Mouse (Mus musculus) midbrain, postnatal 0 days (tissue): ENCODE results near the gene Grip1. TPM values are rescaled to one million over a fixed set of nuclear protein-coding genes. Genes with fewer than 3 reads are reported as not detected.

Experiments
- ATAC-seq: fragments of 200-750 bp; cut with Nextera tagmentation; 2 replicates; pipeline ENCODE4 v1.8.0; 2017; ENCODE audit warnings: moderate number of reproducible peaks, mild to moderate bottlenecking, moderate TSS enrichment, moderate library complexity; ENCODE audit not compliant: low FRiP score
- DNase-seq: peaks from one replicate; pipeline ENCODE4 v3.0.0-alpha.2; 2015; ENCODE audit warnings: low spot score
- H3K27ac ChIP-seq: fragments of 300-500 bp; sonication (generic); 2 replicates; pipeline ENCODE4 v1.5.1; 2014; ENCODE audit warnings: low read depth, mild to moderate bottlenecking, low read length, mixed read lengths
- H3K27me3 ChIP-seq: fragments of 300-500 bp; sonication (generic); 2 replicates; pipeline ENCODE4 v1.6.1; 2014; ENCODE audit warnings: low read length, control low read depth, mixed read lengths; ENCODE audit not compliant: insufficient read depth
- H3K36me3 ChIP-seq: fragments of 300-500 bp; sonication (generic); 2 replicates; pipeline ENCODE4 v1.6.1; 2014; ENCODE audit warnings: low read length, control low read depth, mixed read lengths; ENCODE audit not compliant: insufficient read depth
- H3K4me1 ChIP-seq: fragments of 300-500 bp; sonication (generic); 2 replicates; pipeline ENCODE4 v1.6.1; 2014; ENCODE audit warnings: mild to moderate bottlenecking, control low read depth, antibody characterized with exemption, low read length, mixed read lengths; ENCODE audit not compliant: insufficient read depth
- H3K4me2 ChIP-seq: fragments of 300-500 bp; sonication (generic); 2 replicates; pipeline ENCODE4 v1.6.1; 2014; ENCODE audit warnings: low read depth, mild to moderate bottlenecking, low read length, mixed read lengths; ENCODE audit not compliant: poor library complexity, severe bottlenecking
- H3K4me3 ChIP-seq: fragments of 300-500 bp; sonication (generic); 2 replicates; pipeline ENCODE4 v1.5.1; 2014; ENCODE audit warnings: low read depth, mild to moderate bottlenecking, low read length, moderate library complexity
- H3K9ac ChIP-seq: fragments of 300-500 bp; sonication (generic); replicated peaks from 2 replicates; pipeline ENCODE4 v1.6.1; 2014; ENCODE audit warnings: mild to moderate bottlenecking, low read length, moderate library complexity, mixed read lengths; ENCODE audit not compliant: poor library complexity, severe bottlenecking
- H3K9me3 ChIP-seq: fragments of 300-500 bp; sonication (generic); 2 replicates; pipeline ENCODE4 v1.6.1; 2016; ENCODE audit warnings: low read length, control low read depth
- CTCF ChIP-seq: IDR thresholded peaks from 2 replicates; pipeline ENCODE4 v1.5.1; 2016; ENCODE audit warnings: antibody characterized with exemption, mild to moderate bottlenecking
- WGBS: fragments of 180-500 bp; shearing (Covaris S2); extraction: QIAGEN DNeasy Blood & Tissue Kit; methylation state at CpG from one replicate; pipeline ENCODE4 v1.1.7; 2014; 5-methylcytosine and 5-hydroxymethylcytosine counted together
- polyA plus RNA-seq: library from polyadenylated mRNA; unstranded; fragments of >200 nt; fragmentation: Nextera tagmentation; extraction: Ambion mirVana; gene quantifications from 2 replicates; pipeline ENCODE4 v1.2.1, GENCODE M21; 2015
- total RNA-seq: library from RNA; depleted of rRNA; stranded (reverse); fragments of >200 nt; gene quantifications from 2 replicates; pipeline ENCODE4 v1.2.3, GENCODE M21; 2014

Grip1 gene
- total and polyA plus RNA-seq, 2 experiments from 2014 or later: 14.6 to 35.4 TPM

GRCm38 (mm10) chr10:119628656-119629055 is 175.0 kb downstream of the Grip1 start:
- Histone ChIP-seq H3K9ac (no peak overlapping the region), H3K9me3 (no peaks in the 10 kb centered on the region), H3K27me3 (no peaks in the 10 kb centered on the region), H3K4me3 (no peak overlapping the region), H3K4me2 (no peak overlapping the region), H3K36me3 (no peaks in the 10 kb centered on the region), H3K27ac (no peak overlapping the region), H3K4me1 (no peaks in the 10 kb centered on the region)
- 78% methylated on average over 4 of the region's 4 CpGs for WGBS
- no peak for TF ChIP-seq CTCF
- ATAC-seq (no peak), DNase-seq (no peak)

- no peaks in the 10 kb centered on the region for H3K4me1 ChIP-seq
- H3K4me3 ChIP-seq: no peak overlapping the region
- WGBS: 91% methylated on average over 5 of the region's 5 CpGs
- H3K4me2 ChIP-seq: no peak overlapping the region
- ATAC-seq (no peak), DNase-seq (no peak)
- H3K9me3 ChIP-seq: no peaks in the 10 kb centered on the region
- TF ChIP-seq CTCF: no peak
- H3K36me3 ChIP-seq: no peaks in the 10 kb centered on the region
- no peak overlapping the region for H3K27ac ChIP-seq
- no peaks in the 10 kb centered on the region for H3K27me3 ChIP-seq
- no peak overlapping the region for H3K9ac ChIP-seq
Observed at GRCm38 (mm10) chr10:119630401-119630800, 176.8 kb downstream of the Grip1 start.

- no peak overlapping the region for H3K27ac ChIP-seq
- H3K9ac ChIP-seq: no peak overlapping the region
- no peaks in the 10 kb centered on the region for H3K36me3 ChIP-seq
- 79% methylated on average over 9 of the region's 9 CpGs for WGBS
- H3K4me2 ChIP-seq: no peak overlapping the region
- H3K4me3 ChIP-seq: no peak overlapping the region
- H3K27me3 ChIP-seq: no peaks in the 10 kb centered on the region
- ATAC-seq: no peak
- H3K4me1 ChIP-seq: no peaks in the 10 kb centered on the region
- TF ChIP-seq CTCF: no peak
- H3K9me3 ChIP-seq: no peaks in the 10 kb centered on the region
- DNase-seq: no peak
Observed at GRCm38 (mm10) chr10:119631966-119632365, 178.3 kb downstream of the Grip1 start.

- Histone ChIP-seq H3K4me1 (no peaks in the 10 kb centered on the region), H3K9ac (no peak overlapping the region), H3K9me3 (no peaks in the 10 kb centered on the region), H3K27ac (no peak overlapping the region), H3K27me3 (no peaks in the 10 kb centered on the region), H3K36me3 (no peaks in the 10 kb centered on the region), H3K4me2 (no peak overlapping the region), H3K4me3 (no peak overlapping the region)
- no peak for TF ChIP-seq CTCF
- 86% methylated on average over 6 of the region's 6 CpGs for WGBS
- ATAC-seq (no peak), DNase-seq (no peak)
Observed at GRCm38 (mm10) chr10:119634544-119634943, 180.9 kb downstream of the Grip1 start.

GRCm38 (mm10) chr10:119640534-119640933 is 186.9 kb downstream of the Grip1 start:
- Histone ChIP-seq H3K36me3 (no peaks in the 10 kb centered on the region), H3K27ac (no peak overlapping the region), H3K27me3 (no peaks in the 10 kb centered on the region), H3K4me2 (no peak overlapping the region), H3K9me3 (no peaks in the 10 kb centered on the region), H3K4me1 (no peaks in the 10 kb centered on the region), H3K4me3 (no peak overlapping the region), H3K9ac (no peak overlapping the region)
- ATAC-seq (no peak), DNase-seq (peak; percentile 82)
- peak; percentile 73 for TF ChIP-seq CTCF
- WGBS: 70% methylated on average over 10 of the region's 10 CpGs

- H3K4me2 ChIP-seq: no peak overlapping the region; the same call in 1 of the 2 replicates
- H3K4me3 ChIP-seq: no peak overlapping the region
- WGBS: 63% methylated on average over 12 of the region's 12 CpGs
- no peak overlapping the region for H3K9ac ChIP-seq
- TF ChIP-seq CTCF: no peak
- DNase-seq (no peak), ATAC-seq (no peak)
- H3K36me3 ChIP-seq: no peaks in the 10 kb centered on the region
- no peak overlapping the region for H3K27ac ChIP-seq
- no peaks in the 10 kb centered on the region for H3K27me3 ChIP-seq
- H3K9me3 ChIP-seq: no peaks in the 10 kb centered on the region
- no peaks in the 10 kb centered on the region for H3K4me1 ChIP-seq
Observed at GRCm38 (mm10) chr10:119641011-119641410, 187.4 kb downstream of the Grip1 start.
